Mouse (Mus musculus): ENCODE measurements at regions not wholly inside any gene's neighbourhood (a gene's known extent, or its start where the extent isn't known, plus 50 kb on each side); places are given as distances from the start of the nearest gene placed in this dataset.
A peak's percentile ranks its signal among the peaks of the same experiment; 100 is the strongest.

GRCm38 (mm10) chr5:45007930-45008329 lies 208.4 kb upstream of the Ldb2 start:
- DNase-seq, result no peak

GRCm38 (mm10) chr5:45000996-45001395 lies 201.5 kb upstream of the Ldb2 start:
- no peak for DNase-seq

GRCm38 (mm10) chr5:44999032-44999431 lies 199.6 kb upstream of the Ldb2 start:
- DNase-seq, result no peak

- DNase-seq, result peak; percentile 6
Measured at GRCm38 (mm10) chr5:44975456-44976195, 176.1 kb upstream of the Ldb2 start.

GRCm38 (mm10) chr5:44943023-44943921 lies 143.8 kb upstream of the Ldb2 start:
- no peak for DNase-seq

- no peak for DNase-seq
Measured at GRCm38 (mm10) chr5:44942575-44942974, 143.1 kb upstream of the Ldb2 start.

GRCm38 (mm10) chr5:44925476-44925875 lies 126.0 kb upstream of the Ldb2 start:
- no peak for DNase-seq

- no peak for DNase-seq
Measured at GRCm38 (mm10) chr5:44922129-44922775, 122.8 kb upstream of the Ldb2 start.

GRCm38 (mm10) chr5:44917816-44918213 lies 118.3 kb upstream of the Ldb2 start:
- no peak for DNase-seq

GRCm38 (mm10) chr5:44917173-44917815 lies 117.8 kb upstream of the Ldb2 start:
- no peak for DNase-seq

- no peak for DNase-seq
Measured at GRCm38 (mm10) chr5:44902541-44902940, 103.1 kb upstream of the Ldb2 start.

- DNase-seq, result no peak
Measured at GRCm38 (mm10) chr5:44886566-44887070, 87.1 kb upstream of the Ldb2 start.

GRCm38 (mm10) chr5:44876946-44877345 lies 77.5 kb upstream of the Ldb2 start:
- DNase-seq, result no peak

GRCm38 (mm10) chr5:44872243-44872642 lies 72.8 kb upstream of the Ldb2 start:
- DNase-seq, result no peak

GRCm38 (mm10) chr5:44863887-44864286 lies 64.4 kb upstream of the Ldb2 start:
- no peak for DNase-seq

- DNase-seq, result no peak
Measured at GRCm38 (mm10) chr5:44863349-44863748, 63.9 kb upstream of the Ldb2 start.

- DNase-seq, result no peak
Measured at GRCm38 (mm10) chr5:44854189-44854588, 54.7 kb upstream of the Ldb2 start.
